Mouse (Mus musculus): ENCODE measurements around the gene Gm43720.
"Not testable (repeated sequence)": the region's sequence is repeated elsewhere in the genome, so short reads cannot be mapped to it uniquely, and the experiment has no call there.

Gm43720 gene

DNA sequence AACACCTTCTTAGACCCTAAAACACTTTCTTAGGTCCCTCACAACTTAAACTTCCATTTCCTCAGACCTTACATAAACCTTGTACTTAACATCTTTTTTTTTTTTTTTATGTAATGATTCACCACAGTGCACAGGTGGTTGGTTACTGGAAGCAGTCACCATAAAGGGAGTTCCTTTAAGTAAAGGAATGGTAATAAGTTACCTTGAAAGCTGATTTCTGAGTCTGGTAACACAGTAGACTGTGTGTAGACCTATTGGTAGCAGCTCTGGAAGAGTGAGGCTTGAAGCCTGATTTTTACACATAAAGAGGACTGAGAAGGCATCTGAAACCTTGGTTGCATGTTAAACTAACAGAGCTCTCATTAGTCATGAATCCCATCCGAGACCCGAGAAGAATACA lies 59.9 kb downstream of the Gm43720 start:
- DNase-seq (ENCODE audit: low read depth, low spot score) = no peak

DNA sequence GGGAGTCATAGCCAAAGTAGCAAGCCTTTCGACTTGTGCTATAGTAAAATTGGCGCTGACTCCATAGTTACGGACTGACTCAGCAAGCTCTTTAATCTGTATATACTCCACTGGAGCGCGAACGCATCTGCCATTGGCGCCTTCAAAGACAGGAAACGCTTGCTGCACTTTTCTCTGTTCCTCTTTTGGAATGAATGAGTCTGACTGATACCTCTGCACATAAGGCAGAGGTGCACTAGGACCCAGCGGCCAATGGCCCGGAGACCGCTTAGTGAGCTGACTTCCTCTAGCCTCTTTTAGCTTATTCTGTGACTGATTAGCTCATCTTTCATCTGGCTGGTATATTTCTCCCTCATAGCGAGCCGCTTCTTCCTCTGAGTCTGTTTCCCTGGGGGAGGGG lies 63.1 kb downstream of the Gm43720 start:
- DNase-seq (ENCODE audit: low read depth, low spot score) = not testable (repeated sequence)

All from brain, adult 2 months (tissue).